Mouse (Mus musculus) 416B (cell line): Measurements from ENCODE around the gene Junb.
A peak's percentile ranks its signal among the peaks of the same experiment; 100 is the strongest.

Source experiments
- DNase-seq: peaks from one replicate; pipeline ENCODE4 v3.0.0; 2011; ENCODE audit warnings: low read depth

Gene Junb

GRCm38 (mm10) chr8:84987903-84988302 is 9.4 kb upstream of the Junb start:
- DNase-seq, result no peak

- DNase-seq, result no peak
Observed at GRCm38 (mm10) chr8:84987388-84987787, 8.9 kb upstream of the Junb start.

GRCm38 (mm10) chr8:84986379-84986945 is 7.9 kb upstream of the Junb start:
- no peak for DNase-seq

GRCm38 (mm10) chr8:84985684-84986378 is 7.3 kb upstream of the Junb start:
- peak; percentile 98 for DNase-seq

- peak; percentile 93 for DNase-seq
Observed at GRCm38 (mm10) chr8:84985049-84985683, 6.6 kb upstream of the Junb start.

- DNase-seq, result no peak
Observed at GRCm38 (mm10) chr8:84984294-84985048, 6.0 kb upstream of the Junb start.

- peak; percentile 60 for DNase-seq
Observed at GRCm38 (mm10) chr8:84982499-84983011, 4.0 kb upstream of the Junb start.

GRCm38 (mm10) chr8:84981644-84982498 is 3.4 kb upstream of the Junb start:
- peak; percentile 43 for DNase-seq

GRCm38 (mm10) chr8:84980622-84981358 is 2.3 kb upstream of the Junb start:
- DNase-seq, result peak; percentile 86

GRCm38 (mm10) chr8:84979599-84980421 is 1.3 kb upstream of the Junb start:
- DNase-seq, result peak; percentile 98

- peak; percentile 77 for DNase-seq
Observed at GRCm38 (mm10) chr8:84977435-84978247, 877 bp downstream of the Junb start.

- DNase-seq, result no peak
Observed at GRCm38 (mm10) chr8:84976763-84977434, 1.6 kb downstream of the Junb start.

- peak; percentile 94 for DNase-seq
Observed at GRCm38 (mm10) chr8:84976031-84976762, 2.3 kb downstream of the Junb start.

GRCm38 (mm10) chr8:84975434-84975833 is 3.1 kb downstream of the Junb start:
- DNase-seq, result peak; percentile 90

- peak; percentile 69 for DNase-seq
Observed at GRCm38 (mm10) chr8:84974543-84975142, 3.9 kb downstream of the Junb start.

- DNase-seq, result peak; percentile 85
Observed at GRCm38 (mm10) chr8:84973803-84974542, 4.5 kb downstream of the Junb start.

- DNase-seq, result no peak
Observed at GRCm38 (mm10) chr8:84973079-84973478, 5.4 kb downstream of the Junb start.
